17 mouse cellular contexts compared by ENCODE assay signal in the genomic region with DNA sequence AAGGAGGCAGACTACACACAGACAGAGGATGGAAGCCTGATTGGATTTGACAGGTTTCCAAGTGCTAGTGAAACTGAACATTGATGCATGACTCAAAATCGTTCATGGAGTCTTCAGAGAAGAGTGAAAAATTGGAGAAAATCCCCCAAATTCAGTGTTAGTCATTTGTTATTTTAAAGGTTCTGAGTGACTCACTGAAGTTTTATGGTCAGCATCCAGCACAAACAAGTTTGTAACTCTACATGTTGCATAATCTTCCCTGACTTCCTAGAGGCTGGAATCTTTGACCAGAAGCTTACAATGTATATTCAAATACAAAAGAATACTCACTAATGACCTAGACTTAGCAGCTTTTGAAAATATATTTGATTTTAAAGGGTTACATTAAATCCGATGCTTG.
"Had no signal": no experiment of that assay in that cellular context is flagged by ENCODE, and none has a peak within 500 bp of the region (broad histone marks: within the 10 kb centered on the region; RNA-seq: fewer than 3 reads in every experiment).

No protein-coding gene starts in this region.

- H3K9ac ChIP-seq: lung, embryonic 14.5 days; midbrain, embryonic 15.5 days; neural tube, embryonic 13.5 days had no signal

- H3K4me1 ChIP-seq: limb, embryonic 10.5 days; megakaryocyte, embryonic 14.5 days; midbrain, embryonic 15.5 days; neural tube, embryonic 13.5 days had no signal

- H3K36me3 ChIP-seq: limb, embryonic 10.5 days; midbrain, embryonic 15.5 days; neural tube, embryonic 13.5 days had no signal

- H3K4me2 ChIP-seq: liver, embryonic 11.5 days; lung, embryonic 14.5 days; midbrain, embryonic 11.5 days; midbrain, embryonic 15.5 days; neural tube, embryonic 13.5 days had no signal

- H3K27ac ChIP-seq: kidney, postnatal 0 days; left cerebral cortex, adult 2 months; limb, embryonic 10.5 days; macrophage; midbrain, embryonic 15.5 days; neural tube, embryonic 13.5 days had no signal

- DNase-seq: kidney, adult 9 months; kidney, postnatal 4 days; lung, embryonic 14.5 days; lung, postnatal 14 days; right cerebral cortex, adult 18-20 months; right cerebral cortex, postnatal 25 days; thymus, adult 18-20 months; thymus, postnatal 14 days had no signal

- H3K4me3 ChIP-seq: left cerebral cortex, adult 2 months; limb, embryonic 10.5 days; megakaryocyte, embryonic 14.5 days; midbrain, embryonic 15.5 days; neural tube, embryonic 13.5 days had no signal

- H3K27me3 ChIP-seq: megakaryocyte, embryonic 14.5 days; midbrain, embryonic 15.5 days; neural tube, embryonic 13.5 days had no signal

- ATAC-seq: midbrain, embryonic 15.5 days had no signal

- H3K9me3 ChIP-seq: limb, embryonic 10.5 days; megakaryocyte, embryonic 14.5 days; midbrain, embryonic 15.5 days; neural tube, embryonic 13.5 days had no signal
